Mouse (Mus musculus): ENCODE data around the gene Pgap1. TPM values are rescaled to one million over a fixed set of nuclear protein-coding genes. Genes with fewer than 3 reads are reported as not detected.

Pgap1 gene
- total RNA-seq, 1 experiment: 21.8 TPM

DNA sequence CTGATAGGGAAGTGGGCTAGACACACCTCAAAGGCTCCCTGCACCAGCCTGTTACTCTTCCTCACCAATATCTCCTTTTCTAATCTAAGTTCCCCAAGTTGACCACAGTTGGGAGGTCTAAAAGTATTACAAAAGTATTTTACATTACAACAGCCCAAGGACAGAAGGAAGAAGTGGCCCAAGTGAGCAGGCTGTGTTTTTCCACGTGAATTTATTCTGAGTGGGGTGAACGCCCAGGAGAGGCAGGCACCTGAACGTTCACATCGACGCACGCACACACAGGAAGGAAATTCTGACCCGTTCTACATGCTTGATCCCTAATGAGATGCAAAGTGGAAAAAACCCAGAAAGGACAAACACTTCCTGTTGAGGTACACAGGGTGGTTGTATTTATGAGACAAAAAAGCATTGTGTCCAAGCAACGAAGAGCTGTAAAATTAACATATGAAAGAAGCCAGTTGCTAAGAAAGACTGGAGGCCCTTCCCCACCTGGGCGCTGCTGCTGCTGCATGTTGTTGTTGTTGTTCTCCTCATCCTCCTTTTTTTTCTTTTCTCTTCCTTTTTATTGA is 27.9 kb upstream of the Pgap1 start:
- no peaks in the 10 kb centered on the region for H3K36me3 ChIP-seq (ENCODE audit: control insufficient read depth, insufficient read depth, low read length, poor library complexity, severe bottlenecking)
- DNase-seq (ENCODE audit: low read depth, low spot score): peak; percentile 24
- no peak overlapping the region for H3K9ac ChIP-seq (ENCODE audit: insufficient read depth, low read depth, low read length, poor library complexity, severe bottlenecking)
- H3K9me3 ChIP-seq (ENCODE audit: control insufficient read depth, insufficient read depth, low read depth, low read length): no peaks in the 10 kb centered on the region; the same call in 1 of the 2 replicates
- TF ChIP-seq CHD2 (IDR thresholded peaks at IDR 0.05; ENCODE audit: low read depth, low read length) (no peak), HCFC1 (IDR thresholded peaks at IDR 0.05; ENCODE audit: borderline replicate concordance, insufficient read depth, low read length) (no peak), MAFK (IDR thresholded peaks at IDR 0.05; ENCODE audit: insufficient read depth, low read depth, low read length) (no peak), ZNF384 (IDR thresholded peaks at IDR 0.05; ENCODE audit: low read depth, low read length) (peak; percentile 53; the same call in 1 of the 2 replicates)
- H3K27ac ChIP-seq (ENCODE audit: insufficient read depth, low read depth, low read length, poor library complexity, severe bottlenecking): 0 out of 2 replicates have a peak overlapping the region, but pooled peaks have one; percentile 37
- H3K4me1 ChIP-seq (ENCODE audit: control insufficient read depth in 2 of 2, insufficient read depth in 2 of 2, low read length in 2 of 2, poor library complexity in 1 of 2): no peaks in the 10 kb centered on the region
- in situ Hi-C loops (cut with MboI; ENCODE audit: low sequenced_read_pairs in 2 of 2, unreplicated experiment in 2 of 2): no loop called here
- peak overlapping the region in 1 of 2 experiments; percentile 2; a peak in 1 of 4 replicates for H3K4me3 ChIP-seq (ENCODE audit: insufficient read depth in 1 of 2, low read depth in 1 of 2, low read length in 2 of 2, poor library complexity in 1 of 2, severe bottlenecking in 1 of 2)

DNA sequence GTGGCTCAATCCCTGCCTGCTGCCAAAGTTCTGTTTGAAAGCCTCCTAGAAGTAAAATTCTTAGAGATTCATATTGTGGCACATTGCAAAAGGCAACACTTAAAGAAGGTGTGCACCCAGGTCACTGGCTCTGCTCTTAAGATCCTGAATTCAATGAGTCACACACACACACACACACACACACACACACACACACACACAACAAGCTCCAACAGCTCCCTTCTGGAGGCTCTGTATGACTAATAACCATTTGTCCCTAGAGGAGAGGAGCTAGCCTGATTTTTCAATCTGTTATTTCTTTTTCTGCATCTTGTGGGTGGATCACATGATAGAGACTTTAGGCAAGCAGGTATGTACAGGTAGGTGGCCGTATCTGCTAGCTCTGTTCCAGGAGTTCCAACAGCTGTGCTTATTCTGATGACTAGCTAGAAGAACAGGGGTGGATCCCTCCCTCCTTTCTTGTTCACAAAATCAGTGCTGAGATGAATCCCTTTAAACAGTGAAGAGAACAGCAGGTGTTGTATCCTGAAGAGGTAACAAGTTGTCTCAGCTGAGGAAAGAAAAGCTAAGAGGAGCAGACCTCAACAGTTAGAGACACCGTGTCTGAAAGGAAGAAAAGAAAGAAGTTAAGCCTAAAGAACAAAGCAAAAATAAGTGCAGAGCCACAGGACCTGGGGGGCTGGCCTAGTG is 27.2 kb upstream of the Pgap1 start:
- 0 out of 2 replicates have a peak overlapping the region, but pooled peaks have one; percentile 37 for H3K27ac ChIP-seq (ENCODE audit: insufficient read depth, low read depth, low read length, poor library complexity, severe bottlenecking)
- in situ Hi-C loops (cut with MboI; ENCODE audit: low sequenced_read_pairs in 2 of 2, unreplicated experiment in 2 of 2): no loop called here
- H3K9me3 ChIP-seq (ENCODE audit: control insufficient read depth, insufficient read depth, low read depth, low read length): no peaks in the 10 kb centered on the region

DNA sequence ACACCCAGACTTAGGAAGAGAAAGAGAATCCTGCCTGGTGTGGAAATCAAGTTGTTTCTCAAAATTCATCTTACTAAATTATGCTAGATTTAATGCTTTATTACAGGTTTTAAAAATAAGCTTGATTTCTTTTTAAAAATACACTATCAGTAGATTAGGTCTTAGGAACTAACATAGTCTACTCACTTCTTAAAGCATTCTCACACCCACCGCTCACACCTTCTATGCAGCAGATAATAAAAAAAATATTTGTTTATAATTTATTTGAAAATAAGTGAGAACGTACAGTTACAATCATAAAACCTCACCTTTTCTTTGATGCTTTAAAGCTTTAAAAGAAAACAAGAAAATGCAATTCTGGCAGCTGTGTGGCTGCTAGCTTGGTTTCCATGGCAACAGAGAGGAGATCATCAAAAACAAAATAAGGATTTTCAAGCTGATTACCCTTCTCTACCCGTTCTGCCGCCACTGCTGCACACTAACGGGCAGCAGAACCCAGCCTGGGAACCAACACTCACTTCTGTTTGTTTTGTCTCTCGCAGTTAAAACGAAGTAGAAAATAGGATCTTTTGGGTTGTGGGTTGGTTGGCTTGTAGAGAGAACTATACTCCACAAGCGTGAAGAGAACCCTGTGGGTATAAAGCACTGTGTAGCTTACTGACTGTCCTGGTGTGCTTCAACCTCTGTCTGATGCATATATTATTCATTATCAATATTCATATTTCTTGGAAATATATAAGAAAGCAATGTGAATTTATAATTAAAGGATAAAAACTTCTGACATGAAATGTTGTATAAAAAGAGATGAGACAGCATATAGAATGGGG is 21.1 kb upstream of the Pgap1 start:
- no peaks in the 10 kb centered on the region for H3K4me1 ChIP-seq (ENCODE audit: control insufficient read depth in 2 of 2, insufficient read depth in 2 of 2, low read length in 2 of 2, poor library complexity in 1 of 2)
- no peak overlapping the region for H3K27ac ChIP-seq (ENCODE audit: insufficient read depth, low read depth, low read length, poor library complexity, severe bottlenecking)
- no peaks in the 10 kb centered on the region for H3K9me3 ChIP-seq (ENCODE audit: control insufficient read depth, insufficient read depth, low read depth, low read length)
- no peak overlapping the region for H3K9ac ChIP-seq (ENCODE audit: insufficient read depth, low read depth, low read length, poor library complexity, severe bottlenecking)
- no peak for DNase-seq (ENCODE audit: low read depth, low spot score)
- H3K4me3 ChIP-seq (ENCODE audit: insufficient read depth in 1 of 2, low read depth in 1 of 2, low read length in 2 of 2, poor library complexity in 1 of 2, severe bottlenecking in 1 of 2): no peak overlapping the region
- in situ Hi-C loops (cut with MboI; ENCODE audit: low sequenced_read_pairs in 2 of 2, unreplicated experiment in 2 of 2): no loop called here
- no peak for TF ChIP-seq ZC3H11A (IDR thresholded peaks at IDR 0.05; ENCODE audit: borderline replicate concordance, low read depth, low read length)
- no peak for TF ChIP-seq ZNF384 (IDR thresholded peaks at IDR 0.05; ENCODE audit: low read depth, low read length)
- no peak for TF ChIP-seq HCFC1 (IDR thresholded peaks at IDR 0.05; ENCODE audit: borderline replicate concordance, insufficient read depth, low read length)
- TF ChIP-seq CHD2 (IDR thresholded peaks at IDR 0.05; ENCODE audit: low read depth, low read length): no peak
- TF ChIP-seq MAFK (IDR thresholded peaks at IDR 0.05; ENCODE audit: insufficient read depth, low read depth, low read length): no peak
- no peaks in the 10 kb centered on the region for H3K36me3 ChIP-seq (ENCODE audit: control insufficient read depth, insufficient read depth, low read length, poor library complexity, severe bottlenecking)

More for the DNA sequence above, 27.2 kb upstream of the Pgap1 start:
- H3K9ac ChIP-seq (ENCODE audit: insufficient read depth, low read depth, low read length, poor library complexity, severe bottlenecking): no peak overlapping the region
- DNase-seq (ENCODE audit: low read depth, low spot score): no peak
- no peaks in the 10 kb centered on the region for H3K36me3 ChIP-seq (ENCODE audit: control insufficient read depth, insufficient read depth, low read length, poor library complexity, severe bottlenecking)
- no peaks in the 10 kb centered on the region for H3K4me1 ChIP-seq (ENCODE audit: control insufficient read depth in 2 of 2, insufficient read depth in 2 of 2, low read length in 2 of 2, poor library complexity in 1 of 2)
- no peak overlapping the region; a peak in 1 of 4 replicates for H3K4me3 ChIP-seq (ENCODE audit: insufficient read depth in 1 of 2, low read depth in 1 of 2, low read length in 2 of 2, poor library complexity in 1 of 2, severe bottlenecking in 1 of 2)
- no peak for TF ChIP-seq HCFC1 (IDR thresholded peaks at IDR 0.05; ENCODE audit: borderline replicate concordance, insufficient read depth, low read length)
- no peak for TF ChIP-seq MAFK (IDR thresholded peaks at IDR 0.05; ENCODE audit: insufficient read depth, low read depth, low read length)
- no peak for TF ChIP-seq CHD2 (IDR thresholded peaks at IDR 0.05; ENCODE audit: low read depth, low read length)
- TF ChIP-seq ZNF384 (IDR thresholded peaks at IDR 0.05; ENCODE audit: low read depth, low read length): no peak
- no peak for TF ChIP-seq ZC3H11A (IDR thresholded peaks at IDR 0.05; ENCODE audit: borderline replicate concordance, low read depth, low read length)

- no peaks in the 10 kb centered on the region for H3K9me3 ChIP-seq (ENCODE audit: control insufficient read depth, insufficient read depth, low read depth, low read length)
- in situ Hi-C loops (cut with MboI; ENCODE audit: low sequenced_read_pairs in 2 of 2, unreplicated experiment in 2 of 2): no loop called here
- DNase-seq (ENCODE audit: low read depth, low spot score): no peak
- H3K4me3 ChIP-seq (ENCODE audit: insufficient read depth in 1 of 2, low read depth in 1 of 2, low read length in 2 of 2, poor library complexity in 1 of 2, severe bottlenecking in 1 of 2): no peak overlapping the region
- H3K9ac ChIP-seq (ENCODE audit: insufficient read depth, low read depth, low read length, poor library complexity, severe bottlenecking): no peak overlapping the region
- no peak overlapping the region for H3K27ac ChIP-seq (ENCODE audit: insufficient read depth, low read depth, low read length, poor library complexity, severe bottlenecking)
- TF ChIP-seq MAFK (IDR thresholded peaks at IDR 0.05; ENCODE audit: insufficient read depth, low read depth, low read length): no peak
- no peak for TF ChIP-seq ZNF384 (IDR thresholded peaks at IDR 0.05; ENCODE audit: low read depth, low read length)
- TF ChIP-seq CHD2 (IDR thresholded peaks at IDR 0.05; ENCODE audit: low read depth, low read length): no peak
- no peak for TF ChIP-seq ZC3H11A (IDR thresholded peaks at IDR 0.05; ENCODE audit: borderline replicate concordance, low read depth, low read length)
- TF ChIP-seq HCFC1 (IDR thresholded peaks at IDR 0.05; ENCODE audit: borderline replicate concordance, insufficient read depth, low read length): no peak
- no peaks in the 10 kb centered on the region for H3K36me3 ChIP-seq (ENCODE audit: control insufficient read depth, insufficient read depth, low read length, poor library complexity, severe bottlenecking)
- no peaks in the 10 kb centered on the region for H3K4me1 ChIP-seq (ENCODE audit: control insufficient read depth in 2 of 2, insufficient read depth in 2 of 2, low read length in 2 of 2, poor library complexity in 1 of 2)
These were observed 11.6 kb upstream of the Pgap1 start for GRCm38 (mm10) chr1:54569102-54569501.
